ENCODE assay signal across 8 mouse cellular contexts in the genomic region with DNA sequence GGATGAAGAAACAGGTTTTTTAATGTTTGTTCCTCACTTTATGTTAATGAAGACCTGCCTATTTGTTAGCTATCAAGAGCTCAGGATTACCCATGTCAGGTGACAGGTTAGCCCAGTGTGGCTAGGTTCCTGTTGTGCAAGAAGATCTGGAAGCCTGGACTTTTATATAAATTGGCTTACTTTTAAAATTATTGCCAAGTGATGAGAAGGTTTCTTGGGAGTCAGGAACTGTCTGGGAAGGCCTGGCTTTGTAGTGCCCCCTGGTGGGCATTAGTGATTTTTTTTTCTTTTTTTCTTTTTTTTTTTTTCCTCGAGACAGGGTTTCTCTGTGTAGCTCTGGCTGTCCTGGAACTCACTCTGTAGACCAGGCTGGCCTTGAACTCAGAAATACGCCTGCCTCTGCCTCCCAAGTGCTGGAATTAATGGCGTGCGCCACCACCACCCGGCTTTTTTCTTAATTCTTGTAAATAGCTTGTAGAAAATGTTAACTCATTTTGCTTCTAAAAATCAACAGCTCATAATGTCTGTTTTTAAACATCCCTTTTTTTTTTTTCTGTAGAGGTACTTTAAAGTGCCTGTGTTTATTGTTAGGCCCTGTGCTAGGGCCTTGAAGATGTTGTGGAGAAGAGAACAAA. TPM values are rescaled to one million over a fixed set of nuclear protein-coding genes. Genes with fewer than 3 reads are reported as not detected.
DNase-seq lines count a peak whose midpoint lies in the region; TF ChIP-seq lines count a peak whose summit lies in the region.

No protein-coding gene starts in this region.

- H3K4me1 ChIP-seq in kidney, adult 2 months (ENCODE audit: control insufficient read depth, insufficient read depth, low read length), result no peaks in the 10 kb centered on the region

- peaks cover 1% of the 10 kb centered on the region for H3K36me3 ChIP-seq in kidney, adult 2 months (ENCODE audit: control insufficient read depth, insufficient read depth, low read length)

- WGBS in kidney, adult 2 months, result 65% methylated on average over 5 of the region's 5 CpGs

- TF ChIP-seq POLR2A in kidney, adult 2 months (IDR thresholded peaks at IDR 0.05; ENCODE audit: low read depth, low read length), result no peak

- no peak overlapping the region for H3K27ac ChIP-seq in kidney, adult 2 months (ENCODE audit: insufficient read depth, low read depth, low read length)

- H3K27me3 ChIP-seq in kidney, adult 2 months (replicated peaks; ENCODE audit: control insufficient read depth, insufficient read depth, low read length), result no peaks in the 10 kb centered on the region

- intact Hi-C loops in heart, postnatal 36 days (cut with DNase I), result loop anchor here (1.0 to 5.0 kb wide), 2 partner anchors 35 to 102 kb away; no protein-coding TSS in a partner anchor

- DNase-seq in kidney, adult 2 months, result peak; percentile 38
- DNase-seq in kidney, adult 11 months, result no peak
- DNase-seq in CD4-positive, CD25-positive, alpha-beta regulatory T cell, adult 2 months (ENCODE audit: low read depth, low spot score), result peak; percentile 50
- peak; percentile 37 for DNase-seq in R1 (ENCODE audit: low read depth, low spot score)
- peak; percentile 17 to 24 for DNase-seq in heart, postnatal 36 days
- DNase-seq in urinary bladder, postnatal 4 days (ENCODE audit: low spot score in 2 of 2), result no peak
- DNase-seq in T-cell, adult 2 months (ENCODE audit: low spot score), result no peak
- no peak for DNase-seq in layer of hippocampus, postnatal 10 days (ENCODE audit: low spot score in 2 of 2)

- peak; percentile 52 for TF ChIP-seq CTCF in kidney, adult 2 months (conservative IDR thresholded peaks at IDR 0.05; ENCODE audit: insufficient read depth, insufficient read length, low read depth, low read length)

- H3K4me3 ChIP-seq in kidney, adult 2 months (ENCODE audit: insufficient read depth, low read depth, low read length), result no peak overlapping the region

RNA-seq across cellular contexts. Expression of gene Arntl2, which starts 33.5 kb away (rescaled TPM):
- polyA plus RNA-seq in kidney, adult 2 months (2012; rRNA removed), result 3.3 and 4.1 TPM in 2 replicates
- 1 to 10 TPM in 1 of 2 experiments, under 1 TPM in 1; 0.78 to 1.0 TPM for total RNA-seq in heart, postnatal 36 days (2021)
- 10 to 100 TPM in 1 of 2 experiments, 1 to 10 TPM in 1; 9.8 to 14.1 TPM for total RNA-seq in layer of hippocampus, postnatal 10 days (2021)

RNA-seq across cellular contexts. Expression of gene Stk38l, which starts 37.6 kb away (rescaled TPM):
- polyA plus RNA-seq in kidney, adult 2 months (2012; rRNA removed), result 3.9 and 4.3 TPM in 2 replicates
- total RNA-seq in heart, postnatal 36 days (2021), result 10 to 100 TPM; 12.8 to 13.7 TPM
- total RNA-seq in layer of hippocampus, postnatal 10 days (2021), result 10 to 100 TPM; 19.2 to 22.9 TPM

Comparison
In these comparisons a context has a peak if more than half of its experiments do, and no peak if none do; other contexts are left out.
1. DNase-seq: peak in kidney, adult 2 months (single experiment), CD4-positive, CD25-positive, alpha-beta regulatory T cell, adult 2 months (single experiment), R1 (single experiment) and heart, postnatal 36 days (2 of 2); none in kidney, adult 11 months (single experiment), urinary bladder, postnatal 4 days (0 of 2), T-cell, adult 2 months (single experiment) and layer of hippocampus, postnatal 10 days (0 of 2).
2. RNA of gene Arntl2, which starts 33.5 kb away (total RNA-seq): 9.8 to 14.1 TPM in layer of hippocampus, postnatal 10 days; 0.78 to 1.0 TPM in heart, postnatal 36 days; every median in the first group is over 4 times any median in the second.